Mouse (Mus musculus): ENCODE results near the gene Ss18l1. TPM values are rescaled to one million over a fixed set of nuclear protein-coding genes. Genes with fewer than 3 reads are reported as not detected.
A peak's percentile ranks its signal among the peaks of the same experiment; 100 is the strongest.

Gene Ss18l1
- total and polyA plus RNA-seq, 3 experiments = 2.5 to 4.3 (median 4.2) TPM

- TF ChIP-seq GATA1 (IDR thresholded peaks at IDR 0.05; ENCODE audit: borderline replicate concordance, low read length) (no peak), TAL1 (conservative IDR thresholded peaks at IDR 0.05; ENCODE audit: low read depth, low read length) (no peak), POLR2AphosphoS5 (IDR thresholded peaks at IDR 0.05; ENCODE audit: insufficient replicate concordance, low read depth, low read length) (no peak), CTCF (IDR thresholded peaks at IDR 0.05; ENCODE audit: low read depth, low read length) (no peak)
- H3K4me3 ChIP-seq (ENCODE audit: low read depth, low read length) = no peak overlapping the region
- ATAC-seq (ENCODE audit: extremely low read depth, insufficient number of reproducible peaks, low FRiP score, poor library complexity, severe bottlenecking) = no peak
- H3K9me3 ChIP-seq (replicated peaks) = no peaks in the 10 kb centered on the region
- H3K4me1 ChIP-seq (ENCODE audit: insufficient read depth, low read depth, low read length) = peaks cover 8% of the 10 kb centered on the region
- peaks cover 84% of the 10 kb centered on the region for H3K36me3 ChIP-seq (replicated peaks)
- H3K27me3 ChIP-seq (ENCODE audit: insufficient read depth, low read length) = no peaks in the 10 kb centered on the region
- no peak for DNase-seq (ENCODE audit: low spot score)
Observed at GRCm38 (mm10) chr2:180053001-180053400, 10.7 kb downstream of the Ss18l1 start.

GRCm38 (mm10) chr2:180063338-180064131 is 21.2 kb downstream of the Ss18l1 start:
- ATAC-seq (ENCODE audit: extremely low read depth, insufficient number of reproducible peaks, low FRiP score, poor library complexity, severe bottlenecking) (no peak), DNase-seq (ENCODE audit: low spot score) (no peak)
- no peak overlapping the region for H3K4me3 ChIP-seq (ENCODE audit: low read depth, low read length)
- H3K4me1 ChIP-seq (ENCODE audit: insufficient read depth, low read depth, low read length) = 0 out of 2 replicates have a peak, but pooled peaks cover 2% of the 10 kb centered on the region
- no peak for TF ChIP-seq TAL1 (conservative IDR thresholded peaks at IDR 0.05; ENCODE audit: low read depth, low read length)
- TF ChIP-seq CTCF (IDR thresholded peaks at IDR 0.05; ENCODE audit: low read depth, low read length) = no peak
- no peak for TF ChIP-seq GATA2 (IDR thresholded peaks at IDR 0.05; ENCODE audit: borderline replicate concordance, low read depth, low read length)
- no peak for TF ChIP-seq POLR2AphosphoS5 (IDR thresholded peaks at IDR 0.05; ENCODE audit: insufficient replicate concordance, low read depth, low read length)
- no peak for TF ChIP-seq GATA1 (IDR thresholded peaks at IDR 0.05; ENCODE audit: borderline replicate concordance, low read length)
- peaks cover 68% of the 10 kb centered on the region for H3K36me3 ChIP-seq (replicated peaks)
- no peaks in the 10 kb centered on the region for H3K9me3 ChIP-seq (replicated peaks)
- no peaks in the 10 kb centered on the region; the same call in 1 of the 2 replicates for H3K27me3 ChIP-seq (ENCODE audit: insufficient read depth, low read length)

- Histone ChIP-seq H3K9me3 (replicated peaks) (no peaks in the 10 kb centered on the region), H3K36me3 (replicated peaks) (peaks cover 51% of the 10 kb centered on the region), H3K4me3 (ENCODE audit: low read depth, low read length) (peak overlapping the region; percentile 79), H3K4me1 (ENCODE audit: insufficient read depth, low read depth, low read length) (peaks cover 24% of the 10 kb centered on the region), H3K27me3 (ENCODE audit: insufficient read depth, low read length) (no peaks in the 10 kb centered on the region)
- DNase-seq (ENCODE audit: low spot score) (no peak), ATAC-seq (ENCODE audit: extremely low read depth, insufficient number of reproducible peaks, low FRiP score, poor library complexity, severe bottlenecking) (peak; percentile 41; the same call in 1 of the 2 replicates)
- TF ChIP-seq GATA1 (IDR thresholded peaks at IDR 0.05; ENCODE audit: borderline replicate concordance, low read length) = no peak
- TF ChIP-seq POLR2AphosphoS5 (IDR thresholded peaks at IDR 0.05; ENCODE audit: insufficient replicate concordance, low read depth, low read length) = no peak
- no peak for TF ChIP-seq CTCF (IDR thresholded peaks at IDR 0.05; ENCODE audit: low read depth, low read length)
- TF ChIP-seq GATA2 (IDR thresholded peaks at IDR 0.05; ENCODE audit: borderline replicate concordance, low read depth, low read length) = no peak
- TF ChIP-seq TAL1 (conservative IDR thresholded peaks at IDR 0.05; ENCODE audit: low read depth, low read length) = no peak
Observed at GRCm38 (mm10) chr2:180069770-180070480, 27.6 kb downstream of the Ss18l1 start.

GRCm38 (mm10) chr2:180070481-180071453 is 28.5 kb downstream of the Ss18l1 start, which contains the start of gene Mtg2:
Gene Mtg2 (plus strand): TSS chr2:180070588.
- no peaks in the 10 kb centered on the region for H3K9me3 ChIP-seq (replicated peaks)
- peaks cover 26% of the 10 kb centered on the region for H3K4me1 ChIP-seq (ENCODE audit: insufficient read depth, low read depth, low read length)
- peaks cover 59% of the 10 kb centered on the region for H3K36me3 ChIP-seq (replicated peaks)
- no peaks in the 10 kb centered on the region for H3K27me3 ChIP-seq (ENCODE audit: insufficient read depth, low read length)
- TF ChIP-seq POLR2AphosphoS5 (IDR thresholded peaks at IDR 0.05; ENCODE audit: insufficient replicate concordance, low read depth, low read length) (no peak), TAL1 (conservative IDR thresholded peaks at IDR 0.05; ENCODE audit: low read depth, low read length) (no peak), CTCF (IDR thresholded peaks at IDR 0.05; ENCODE audit: low read depth, low read length) (no peak), GATA1 (IDR thresholded peaks at IDR 0.05; ENCODE audit: borderline replicate concordance, low read length) (no peak), GATA2 (IDR thresholded peaks at IDR 0.05; ENCODE audit: borderline replicate concordance, low read depth, low read length) (no peak)
- H3K4me3 ChIP-seq (ENCODE audit: low read depth, low read length) = peak within 1 kb of the TSS; percentile 79
- DNase-seq (ENCODE audit: low spot score) (peak; percentile 94), ATAC-seq (ENCODE audit: extremely low read depth, insufficient number of reproducible peaks, low FRiP score, poor library complexity, severe bottlenecking) (peak; percentile 80)

GRCm38 (mm10) chr2:180071671-180072070 is 29.4 kb downstream of the Ss18l1 start:
- no peak for TF ChIP-seq POLR2AphosphoS5 (IDR thresholded peaks at IDR 0.05; ENCODE audit: insufficient replicate concordance, low read depth, low read length)
- TF ChIP-seq GATA2 (IDR thresholded peaks at IDR 0.05; ENCODE audit: borderline replicate concordance, low read depth, low read length) = no peak
- TF ChIP-seq CTCF (IDR thresholded peaks at IDR 0.05; ENCODE audit: low read depth, low read length) = no peak
- TF ChIP-seq TAL1 (conservative IDR thresholded peaks at IDR 0.05; ENCODE audit: low read depth, low read length) = no peak
- Histone ChIP-seq H3K9me3 (replicated peaks) (no peaks in the 10 kb centered on the region), H3K36me3 (replicated peaks) (peaks cover 63% of the 10 kb centered on the region), H3K4me3 (ENCODE audit: low read depth, low read length) (no peak overlapping the region; the same call in 1 of the 2 replicates), H3K27me3 (ENCODE audit: insufficient read depth, low read length) (no peaks in the 10 kb centered on the region), H3K4me1 (ENCODE audit: insufficient read depth, low read depth, low read length) (peaks cover 26% of the 10 kb centered on the region)
- DNase-seq (ENCODE audit: low spot score) (no peak), ATAC-seq (ENCODE audit: extremely low read depth, insufficient number of reproducible peaks, low FRiP score, poor library complexity, severe bottlenecking) (no peak)
